Mouse (Mus musculus) urinary bladder, postnatal 25 days (tissue): ENCODE data around the gene Celf5.

ENCODE experiments used
- DNase-seq: peaks from one replicate; pipeline ENCODE4 v3.0.0; 2022; ENCODE audit warnings: low spot score

Gene Celf5

DNA sequence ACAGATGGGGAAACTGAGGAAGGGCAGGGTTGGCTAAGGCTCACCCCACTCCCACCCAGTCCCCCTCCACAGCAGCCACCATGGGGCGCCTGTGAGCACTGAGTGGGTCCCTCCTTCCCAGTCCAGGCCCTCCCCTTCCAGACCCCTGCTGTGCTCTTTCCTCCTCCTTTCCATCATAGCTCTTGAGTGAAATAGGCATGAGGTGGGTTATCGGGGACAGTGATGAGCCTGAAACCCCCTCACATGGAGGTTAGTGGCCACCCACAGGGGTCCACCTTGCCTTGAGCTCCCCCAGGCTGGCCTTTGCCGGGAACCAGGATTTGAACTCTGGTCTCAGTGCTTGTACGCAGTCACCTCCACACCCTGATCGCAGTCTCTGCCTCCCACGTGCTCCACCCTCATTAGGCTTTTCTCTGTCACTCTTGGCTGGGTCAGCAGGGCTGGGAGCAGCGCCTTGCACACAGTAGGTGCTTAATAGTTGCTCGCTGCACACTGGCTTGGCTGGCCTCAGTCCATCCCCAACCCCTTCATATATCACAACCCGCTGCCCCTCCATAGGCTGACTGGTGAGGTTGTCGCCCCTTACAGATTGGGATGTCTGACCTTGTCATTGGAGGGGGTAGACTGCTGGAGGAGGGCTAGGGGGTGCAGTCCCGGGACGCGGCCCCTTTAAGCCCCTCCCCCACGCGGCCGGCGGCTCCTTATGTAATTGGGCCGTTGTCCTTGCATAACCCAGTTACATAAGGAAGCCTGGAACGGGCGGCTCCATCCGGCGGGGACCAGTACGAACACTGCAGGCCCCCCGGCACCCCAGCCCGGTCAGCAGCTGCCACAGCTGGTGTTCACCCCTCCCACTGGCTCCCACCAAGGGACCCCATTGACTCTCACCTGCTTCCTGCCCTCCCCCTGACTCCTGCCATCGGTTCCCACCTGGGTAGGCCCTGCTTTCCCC lies 68.9 kb downstream of the Celf5 start:
- DNase-seq = peak; percentile 77

DNA sequence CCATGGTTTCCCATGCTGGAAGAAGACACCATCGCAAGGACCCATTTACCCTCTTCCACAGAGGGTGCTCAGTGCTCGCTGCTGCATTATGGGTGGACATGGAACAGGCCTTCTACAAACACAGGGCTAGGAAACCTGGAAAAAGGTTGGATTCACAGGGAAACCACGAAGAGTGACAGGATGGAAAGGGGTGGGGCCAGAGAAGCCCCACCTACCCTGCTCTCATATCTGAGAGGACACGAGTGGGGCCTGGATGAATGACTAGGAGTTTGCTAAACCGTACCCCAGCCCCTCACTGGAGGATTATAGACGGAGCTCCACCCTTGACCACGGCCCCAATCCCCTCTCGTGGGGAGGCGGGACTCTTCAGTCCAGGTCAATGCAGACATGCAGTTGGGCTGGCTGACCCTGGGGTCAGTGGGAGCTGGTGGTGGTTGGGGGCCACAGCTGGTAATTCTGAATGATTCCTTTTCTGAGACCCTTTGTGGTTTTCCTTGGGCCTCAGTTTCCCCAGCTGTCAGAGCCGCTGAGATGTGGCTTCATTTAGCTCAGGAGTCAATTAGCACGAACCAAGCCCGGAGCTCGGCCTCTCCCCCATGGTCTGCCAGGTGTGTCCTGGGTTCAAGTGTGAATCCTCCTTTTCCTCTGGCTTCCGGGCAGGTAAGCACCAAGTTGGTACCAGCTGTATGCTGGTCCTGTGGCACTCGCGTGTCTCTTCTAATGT lies 69.8 kb downstream of the Celf5 start:
- no peak for DNase-seq

DNA sequence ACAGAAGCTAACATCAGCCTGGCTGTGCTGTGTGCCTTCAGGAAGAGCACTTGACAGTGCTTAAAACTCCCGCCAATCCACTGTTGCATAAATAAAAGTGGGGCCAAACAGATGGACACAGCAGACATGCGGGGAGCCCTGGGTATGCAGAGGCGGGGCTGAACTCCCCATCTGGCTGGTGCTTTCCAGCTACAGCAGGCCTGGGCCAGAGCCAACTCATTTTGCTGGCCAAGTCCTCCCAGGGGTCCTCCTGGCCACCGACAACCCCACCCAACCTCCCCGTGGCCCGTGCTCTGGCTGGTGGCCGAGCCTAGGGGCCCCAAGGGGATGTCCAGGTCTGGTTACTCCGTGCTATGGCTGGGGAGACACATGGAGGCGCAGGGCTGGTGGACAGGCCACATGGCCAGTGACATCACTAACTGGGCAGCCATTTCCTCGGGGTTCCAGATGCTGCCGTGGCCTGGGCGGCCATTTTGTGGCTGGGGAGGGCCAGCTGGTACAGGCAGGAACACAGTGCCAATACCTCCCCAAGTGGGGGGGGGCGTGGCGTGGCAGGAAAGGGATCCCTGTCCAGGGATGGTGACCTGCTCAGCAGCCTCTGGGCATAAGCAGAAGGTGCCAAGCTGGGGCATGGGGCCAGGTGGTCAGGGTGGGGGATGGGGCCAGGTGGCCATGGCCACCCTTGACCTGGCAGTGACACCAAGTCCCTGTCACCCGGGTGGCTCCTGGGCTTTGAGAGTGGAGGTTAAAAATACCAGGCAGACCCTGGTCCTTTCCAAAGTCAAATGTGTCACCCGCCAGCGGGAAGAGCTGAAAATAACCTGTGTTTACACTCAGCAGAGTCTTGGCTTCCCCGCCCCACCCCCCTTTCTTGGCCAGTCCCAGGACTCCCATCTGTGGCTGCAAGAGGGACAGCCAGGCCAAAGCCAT lies 70.8 kb downstream of the Celf5 start:
- DNase-seq = peak; percentile 58

DNA sequence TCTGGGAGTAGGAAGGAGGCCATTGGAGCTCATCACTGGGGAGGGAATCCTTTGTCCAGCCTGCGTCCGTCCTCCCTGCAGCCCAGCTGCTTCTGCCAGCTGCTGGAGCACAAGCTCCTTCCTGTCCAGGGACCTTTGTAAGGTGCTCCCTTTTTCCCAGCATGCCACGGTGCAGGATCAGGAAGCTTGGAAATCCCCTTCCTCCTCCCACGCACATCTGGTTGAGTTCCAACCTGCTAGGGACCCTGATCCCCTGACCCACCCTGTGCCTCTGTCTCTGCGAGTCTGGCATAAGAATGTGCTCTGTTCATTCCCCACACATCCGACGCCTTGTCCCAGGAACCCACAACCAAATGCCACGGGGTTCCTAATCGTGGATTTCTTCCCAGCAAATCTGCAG lies 71.5 kb downstream of the Celf5 start:
- no peak for DNase-seq

DNA sequence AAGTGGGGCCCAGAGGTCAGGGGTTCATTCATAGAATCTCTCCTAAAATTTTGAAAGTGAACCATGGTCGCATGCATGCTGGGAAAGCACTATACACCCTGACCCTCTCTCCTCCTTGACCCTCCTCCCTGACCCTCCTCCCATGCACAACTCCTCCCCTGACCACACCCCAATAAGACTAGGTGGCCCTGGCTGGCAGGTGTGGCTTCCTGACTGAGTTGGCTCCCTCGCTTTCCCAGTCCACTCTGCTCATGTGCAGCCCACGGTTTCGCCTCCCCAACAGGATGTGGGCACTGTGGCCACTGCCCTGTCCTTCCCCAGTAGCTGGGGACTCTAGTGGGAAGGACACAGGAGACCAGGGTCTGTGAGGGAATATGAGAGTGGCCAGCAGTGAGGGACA lies 72.2 kb downstream of the Celf5 start:
- no peak for DNase-seq

DNA sequence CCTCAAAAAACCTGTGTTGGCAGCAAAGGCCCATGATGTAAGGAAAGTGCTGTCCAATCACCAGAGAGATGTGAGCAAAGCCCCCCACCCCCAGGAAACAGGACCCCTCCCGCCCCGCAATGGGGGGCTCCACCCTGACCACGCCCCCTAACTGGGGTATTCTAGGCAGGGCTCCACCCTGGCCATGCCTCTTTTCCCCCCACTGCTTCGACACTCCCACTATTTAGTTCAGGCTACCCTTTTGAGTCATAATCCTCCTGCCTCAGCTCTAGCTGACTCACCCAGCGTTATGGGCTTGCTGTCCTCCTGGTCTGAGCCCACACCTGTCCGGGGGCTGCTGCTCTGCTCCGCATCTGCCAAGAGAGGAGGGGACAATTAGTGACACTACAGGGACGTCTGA lies 73.2 kb downstream of the Celf5 start:
- DNase-seq = no peak
